Mouse (Mus musculus) spleen, adult 2 months (tissue): Measurements from ENCODE around the gene Fen1. TPM values are rescaled to one million over a fixed set of nuclear protein-coding genes. Genes with fewer than 3 reads are reported as not detected.
"Not testable (repeated sequence)": the region's sequence is repeated elsewhere in the genome, so short reads cannot be mapped to it uniquely, and the experiment has no call there.

Source experiments
- DNase-seq, 2 experiments: peaks; one replicate each; pipeline versions ENCODE4 v3.0.0 to v3.0.0-alpha.2; 2012 to 2021; ENCODE audit warnings: low spot score in 2 of 2, low read depth in 1 of 2
- H3K27ac ChIP-seq: fragments of 200-500 bp; 2 replicates; pipeline ENCODE4 v1.5.1; 2012; ENCODE audit warnings: low read length, inconsistent platforms; ENCODE audit not compliant: insufficient read depth
- H3K27me3 ChIP-seq: fragments of 200-500 bp; 2 replicates; pipeline ENCODE4 v1.6.1; 2012; ENCODE audit warnings: mild to moderate bottlenecking, moderate library complexity, low read length, inconsistent platforms; ENCODE audit not compliant: control insufficient read depth, insufficient read depth
- H3K36me3 ChIP-seq: fragments of 200-500 bp; 2 replicates; pipeline ENCODE4 v1.6.1; 2012; ENCODE audit warnings: mild to moderate bottlenecking, low read length, inconsistent platforms; ENCODE audit not compliant: control insufficient read depth, insufficient read depth
- H3K4me1 ChIP-seq: fragments of 200-500 bp; 2 replicates; pipeline ENCODE4 v1.6.1; 2011; ENCODE audit warnings: inconsistent platforms; ENCODE audit not compliant: control insufficient read depth, insufficient read depth, insufficient read length
- H3K4me3 ChIP-seq: fragments of 200-500 bp; 2 replicates; pipeline ENCODE4 v1.5.1; 2011; ENCODE audit warnings: mild to moderate bottlenecking, inconsistent platforms; ENCODE audit not compliant: insufficient read depth, insufficient read length; ENCODE audit errors: extremely low read depth
- CTCF ChIP-seq: fragments of 200-500 bp; IDR thresholded peaks from 2 replicates; pipeline ENCODE4 v1.5.1; 2011; ENCODE audit warnings: mild to moderate bottlenecking, inconsistent platforms; ENCODE audit not compliant: insufficient read depth, insufficient read length, insufficient replicate concordance; ENCODE audit errors: extremely low read depth
- POLR2A ChIP-seq: fragments of 200-500 bp; IDR thresholded peaks from 2 replicates; pipeline ENCODE4 v1.6.1; 2011; ENCODE audit warnings: low read depth, low read length, inconsistent platforms
- WGBS: fragments of 180-500 bp; shearing (Covaris S2); methylation state at CpG from one replicate; pipeline ENCODE4 v1.1.7; 2018; 5-methylcytosine and 5-hydroxymethylcytosine counted together
- polyA plus RNA-seq: library from polyadenylated mRNA; depleted of rRNA; stranded (reverse); fragments of >200 nt; gene quantifications from 2 replicates; pipeline ENCODE4 v1.2.3, GENCODE M21; 2012; rRNA removed

Gene Fen1
- polyA plus RNA-seq, 1 experiment = 16.0 TPM

DNA sequence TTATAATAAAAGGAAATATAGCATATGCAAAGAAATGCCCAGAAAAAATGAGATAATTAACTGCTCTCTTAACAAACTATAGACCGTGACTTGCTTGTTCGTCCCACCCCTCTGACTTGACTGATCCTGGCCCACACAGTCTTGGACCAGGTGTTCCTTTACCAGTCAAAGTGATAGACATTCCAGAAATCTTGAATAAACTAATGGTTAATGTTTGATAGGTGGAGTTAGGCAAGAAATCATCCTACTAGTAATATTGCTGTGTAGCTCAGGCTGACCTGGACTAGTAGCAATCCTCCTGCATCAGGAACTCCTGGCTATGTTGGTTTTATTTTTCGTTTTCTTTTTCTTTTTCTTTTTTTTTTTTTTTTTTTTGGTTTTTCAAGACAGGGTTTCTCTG, 35.5 kb downstream of the Fen1 start:
- TF ChIP-seq CTCF (no peak), POLR2A (no peak)
- Histone ChIP-seq H3K4me3 (no peak overlapping the region), H3K27me3 (no peaks in the 10 kb centered on the region), H3K4me1 (peaks cover 2% of the 10 kb centered on the region; the same call in 1 of the 2 replicates), H3K36me3 (no peaks in the 10 kb centered on the region), H3K27ac (no peak overlapping the region)
- no peak for DNase-seq
- WGBS = 86% methylated on average over 3 of the region's 3 CpGs

DNA sequence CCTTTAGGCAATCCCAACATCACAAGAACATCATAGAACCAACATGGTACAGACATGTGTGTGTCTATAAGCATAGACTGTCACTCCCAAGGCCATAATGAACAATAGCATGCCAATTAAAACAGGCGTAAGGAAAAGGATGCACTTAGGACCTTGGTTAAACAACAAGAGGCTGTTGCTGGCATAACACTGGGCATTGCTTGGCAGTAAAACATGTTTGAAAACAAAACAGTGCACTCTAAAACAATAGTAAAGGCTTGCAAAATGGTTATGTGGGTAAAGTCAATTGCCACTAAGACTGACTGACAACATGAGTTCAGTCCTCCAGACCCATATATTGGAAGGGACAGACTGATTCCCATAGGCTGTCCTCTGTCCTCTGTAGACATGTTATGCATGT, 36.0 kb downstream of the Fen1 start:
- H3K27me3 ChIP-seq = no peaks in the 10 kb centered on the region
- no peaks in the 10 kb centered on the region for H3K36me3 ChIP-seq
- no peak overlapping the region for H3K4me3 ChIP-seq
- WGBS = 93% methylated on average over 1 of the region's 1 CpGs
- peaks cover 2% of the 10 kb centered on the region; the same call in 1 of the 2 replicates for H3K4me1 ChIP-seq
- TF ChIP-seq CTCF (no peak), POLR2A (no peak)
- DNase-seq = no peak
- H3K27ac ChIP-seq = no peak overlapping the region

DNA sequence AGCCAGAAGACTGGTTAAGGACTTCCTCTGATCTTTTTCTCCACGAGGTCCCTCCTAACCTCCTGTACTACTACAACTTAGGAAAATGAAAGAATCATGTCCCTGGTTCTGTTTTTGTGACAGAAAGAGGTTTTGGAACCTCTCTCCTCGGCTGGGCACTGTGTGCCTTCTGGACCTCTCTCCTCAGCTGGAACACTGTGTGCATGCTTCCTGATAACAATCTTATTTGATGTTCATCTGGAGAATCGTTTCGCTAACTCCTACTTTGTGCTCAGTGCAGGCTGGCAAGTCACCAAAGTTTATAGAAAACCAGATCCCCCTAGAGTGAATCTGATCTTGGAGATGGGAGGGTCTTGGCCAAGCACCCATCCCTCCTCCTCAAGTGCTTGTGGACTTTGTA, 36.9 kb downstream of the Fen1 start:
- no peaks in the 10 kb centered on the region for H3K36me3 ChIP-seq
- TF ChIP-seq CTCF = no peak
- TF ChIP-seq POLR2A = no peak
- no peak overlapping the region for H3K4me3 ChIP-seq
- no peak overlapping the region for H3K27ac ChIP-seq
- no peaks in the 10 kb centered on the region for H3K27me3 ChIP-seq
- no peaks in the 10 kb centered on the region for H3K4me1 ChIP-seq
- DNase-seq = no peak
- 60% methylated on average over 4 of the region's 4 CpGs for WGBS

DNA sequence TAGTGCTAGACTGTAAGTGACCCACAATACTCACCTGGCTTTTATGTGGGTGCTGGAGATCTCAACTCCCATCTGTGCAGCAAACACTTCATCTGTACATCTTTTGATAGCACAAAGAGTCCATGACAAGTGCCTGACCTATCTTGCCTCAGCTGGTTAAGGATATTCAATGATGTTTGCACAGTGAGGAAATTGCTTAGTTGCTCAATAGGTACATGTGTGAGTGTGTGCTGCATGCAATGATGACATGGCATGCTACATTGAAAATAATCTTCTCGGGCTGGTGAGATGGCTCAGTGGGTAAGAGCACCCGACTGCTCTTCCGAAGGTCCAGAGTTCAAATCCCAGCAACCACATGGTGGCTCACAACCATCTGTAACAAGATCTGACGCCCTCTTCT, 38.0 kb downstream of the Fen1 start:
- H3K4me1 ChIP-seq, H3K36me3 ChIP-seq, DNase-seq, H3K27ac ChIP-seq, H3K27me3 ChIP-seq, H3K4me3 ChIP-seq: not testable (repeated sequence)
- 84% methylated on average over 4 of the region's 4 CpGs for WGBS

DNA sequence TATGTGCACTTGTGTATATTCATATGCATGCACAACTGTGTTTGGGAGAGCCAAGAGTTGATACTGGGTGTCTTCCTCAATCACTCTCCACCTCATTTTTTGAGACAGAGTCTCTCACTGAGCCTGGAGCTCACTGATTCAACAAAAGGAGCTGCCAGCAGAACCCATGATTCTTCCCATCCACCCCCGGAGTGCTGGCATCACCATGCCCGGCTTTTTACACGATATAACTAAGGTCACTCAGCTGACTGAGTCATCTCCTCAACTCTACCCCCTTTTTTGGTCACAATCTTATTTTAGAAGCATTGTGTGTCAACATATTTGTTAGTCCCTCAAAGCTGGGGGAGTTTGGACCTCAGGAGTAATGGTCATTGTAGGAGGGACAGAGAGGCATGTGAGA, 40.1 kb downstream of the Fen1 start:
- Histone ChIP-seq H3K27ac (no peak overlapping the region), H3K36me3 (no peaks in the 10 kb centered on the region), H3K27me3 (no peaks in the 10 kb centered on the region), H3K4me3 (no peak overlapping the region), H3K4me1 (no peaks in the 10 kb centered on the region)
- 92% methylated on average over 3 of the region's 3 CpGs for WGBS
- DNase-seq = no peak
- TF ChIP-seq CTCF (no peak), POLR2A (no peak)

DNA sequence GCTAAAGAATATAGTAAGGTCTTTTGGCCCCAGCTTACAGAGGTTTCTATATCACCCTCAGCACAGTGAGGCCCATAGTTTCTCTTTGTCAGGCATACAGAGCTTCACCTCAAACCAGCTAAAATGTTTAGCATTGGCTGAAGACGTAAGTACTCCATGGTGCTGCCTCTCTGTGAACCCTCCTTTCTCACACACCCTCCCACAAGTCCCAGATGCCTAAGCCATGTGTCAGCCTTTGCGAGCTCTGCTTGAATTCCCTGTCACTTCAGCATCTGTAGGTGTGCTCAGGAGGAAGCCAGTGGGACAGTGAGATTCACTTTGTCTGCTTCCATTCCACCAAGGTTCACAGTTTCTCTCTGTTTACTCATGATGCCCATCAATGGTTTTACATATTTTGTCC, 46.2 kb downstream of the Fen1 start:
- no peaks in the 10 kb centered on the region for H3K27me3 ChIP-seq
- H3K27ac ChIP-seq = no peak overlapping the region
- no peak for TF ChIP-seq CTCF
- TF ChIP-seq POLR2A = no peak
- no peaks in the 10 kb centered on the region for H3K36me3 ChIP-seq
- H3K4me1 ChIP-seq = no peaks in the 10 kb centered on the region
- H3K4me3 ChIP-seq = no peak overlapping the region
- 86% methylated on average over 2 of the region's 2 CpGs for WGBS
- DNase-seq = no peak

DNA sequence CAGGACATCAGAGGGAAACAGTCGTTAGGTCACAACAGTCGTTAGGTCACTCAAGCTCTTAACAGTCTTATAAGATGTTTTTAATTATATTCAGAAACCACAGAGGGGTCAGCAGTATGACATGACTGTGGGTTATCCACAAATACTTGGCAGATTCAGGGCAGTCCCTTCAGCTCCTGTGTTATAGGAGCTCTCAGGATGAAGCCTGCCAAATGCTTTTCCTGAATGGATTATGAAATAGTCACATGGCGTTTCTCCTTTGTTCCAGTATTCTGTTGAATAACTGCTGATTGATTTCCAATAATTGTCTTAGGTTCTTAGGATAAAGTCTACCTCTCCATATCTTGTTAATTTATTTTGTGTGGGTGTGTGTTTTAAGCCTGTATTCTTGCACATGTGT, 54.8 kb downstream of the Fen1 start:
- no peaks in the 10 kb centered on the region for H3K36me3 ChIP-seq
- no peak for DNase-seq
- TF ChIP-seq CTCF (no peak), POLR2A (no peak)
- no peaks in the 10 kb centered on the region for H3K27me3 ChIP-seq
- WGBS = 86% methylated on average over 3 of the region's 3 CpGs
- H3K4me1 ChIP-seq = no peaks in the 10 kb centered on the region
- H3K27ac ChIP-seq = no peak overlapping the region
- H3K4me3 ChIP-seq = no peak overlapping the region

Other genes starting within 250 kb of the Fen1 start
- gene Fth1, start 223.6 kb downstream of the Fen1 start, polyA plus RNA-seq = 3,609 and 4,045 TPM in 2 replicates
- 0.14 and 0.20 TPM in 2 replicates for gene Best1, start 202.5 kb downstream of the Fen1 start, polyA plus RNA-seq
- gene Rab3il1, start 202.5 kb downstream of the Fen1 start, polyA plus RNA-seq = 73.5 and 77.8 TPM in 2 replicates
- 22.0 and 24.3 TPM in 2 replicates for gene Fads3, start 162.6 kb downstream of the Fen1 start, polyA plus RNA-seq
- 9.6 and 12.2 TPM in 2 replicates for gene Fads2, start 102.4 kb downstream of the Fen1 start, polyA plus RNA-seq
- gene Fads1, start 21.3 kb downstream of the Fen1 start, polyA plus RNA-seq = 17.8 and 20.0 TPM in 2 replicates
- 70.4 and 88.0 TPM in 2 replicates for gene Tmem258, start 155 bp downstream of the Fen1 start, polyA plus RNA-seq
- gene Myrf, start 36.6 kb upstream of the Fen1 start, polyA plus RNA-seq = 2.3 and 3.8 TPM in 2 replicates
- 4.4 and 5.5 TPM in 2 replicates for gene Dagla, start 100.7 kb upstream of the Fen1 start, polyA plus RNA-seq
- 0.29 and 0.31 TPM in 2 replicates for gene Syt7, start 184.9 kb upstream of the Fen1 start, polyA plus RNA-seq